Comparison of ENCODE assay signal across 8 mouse cellular contexts in the genomic region with DNA sequence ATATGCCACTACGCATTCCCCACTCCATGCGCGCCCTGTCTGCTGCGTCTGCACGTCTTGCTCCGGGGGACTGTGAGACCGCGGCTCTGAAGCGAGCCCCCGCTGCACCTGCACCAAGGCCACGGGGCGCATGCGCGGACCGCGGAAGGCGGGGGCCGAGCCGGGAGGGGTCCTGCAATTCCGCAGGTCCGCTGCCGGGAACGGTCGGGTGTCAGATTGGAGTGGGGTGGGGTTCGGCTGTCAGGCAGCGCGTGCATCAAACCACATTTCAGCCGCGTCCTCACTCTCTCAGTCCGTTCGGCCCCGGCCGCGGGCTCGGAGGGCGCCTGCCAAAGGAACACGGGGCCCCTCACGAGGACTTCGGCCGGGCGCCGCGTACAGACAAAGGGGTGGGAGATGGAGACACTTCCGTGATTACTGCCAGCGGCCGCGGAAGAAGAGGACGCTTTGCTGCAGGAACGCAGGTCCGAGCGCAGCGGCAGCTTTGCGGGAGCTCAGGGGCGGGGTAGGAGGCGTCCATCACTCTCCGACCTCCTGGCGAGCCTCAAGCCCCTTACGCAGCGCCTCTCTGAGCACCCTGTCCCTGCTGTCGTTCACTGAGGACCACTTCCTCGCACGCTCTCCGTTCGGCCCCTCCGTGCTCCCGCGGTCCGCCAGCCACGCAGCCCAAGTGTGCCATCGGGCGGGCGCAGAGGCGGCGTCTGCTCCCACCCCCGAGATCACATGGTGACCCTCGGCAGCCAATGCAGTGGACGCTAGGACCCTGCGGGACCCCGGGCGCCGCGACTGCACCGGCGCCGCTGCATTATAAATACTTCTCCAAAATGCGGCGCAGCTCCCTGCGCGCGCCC. TPM values are rescaled to one million over a fixed set of nuclear protein-coding genes. Genes with fewer than 3 reads are reported as not detected.
A peak's percentile ranks its signal among the peaks of the same experiment; 100 is the strongest.
DNase-seq lines count a peak whose midpoint lies in the region; ATAC-seq and TF ChIP-seq lines count a peak whose summit lies in the region.

A gene (plus strand): TSS at position 142 of the 851 bp plus-strand sequence.

- peak within 1 kb of the TSS; percentile 88 for H3K4me2 ChIP-seq in forebrain, embryonic 12.5 days
- H3K4me2 ChIP-seq in hindbrain, embryonic 11.5 days (replicated peaks; ENCODE audit: low read depth, low read length), result peak within 1 kb of the TSS; percentile 92

- H3K9me3 ChIP-seq in ES-E14 (ENCODE audit: control insufficient read depth, insufficient read depth, low read depth, low read length), result no peaks in the 10 kb centered on the region
- no peaks in the 10 kb centered on the region for H3K9me3 ChIP-seq in forebrain, embryonic 12.5 days
- H3K9me3 ChIP-seq in hindbrain, embryonic 11.5 days (ENCODE audit: control insufficient read depth, low read length), result no peaks in the 10 kb centered on the region

- peak within 1 kb of the TSS; percentile 70 to 79 for H3K4me3 ChIP-seq in ES-E14 (ENCODE audit: insufficient read depth in 1 of 2, low read depth in 1 of 2, low read length in 2 of 2, poor library complexity in 1 of 2, severe bottlenecking in 1 of 2)
- peak within 1 kb of the TSS; percentile 82 for H3K4me3 ChIP-seq in forebrain, embryonic 12.5 days (replicated peaks)
- peak within 1 kb of the TSS; percentile 62 for H3K4me3 ChIP-seq in hindbrain, embryonic 11.5 days (ENCODE audit: low read depth, low read length)

- peaks cover 28% of the 10 kb centered on the region for H3K27me3 ChIP-seq in forebrain, embryonic 12.5 days
- H3K27me3 ChIP-seq in hindbrain, embryonic 11.5 days (ENCODE audit: control insufficient read depth, insufficient read depth, low read length), result no peaks in the 10 kb centered on the region

- DNase-seq in ES-E14 (ENCODE audit: low read depth, low spot score), result no peak
- DNase-seq in brain, embryonic 18.5 days (ENCODE audit: low read depth, low spot score), result peak; percentile 83
- peak; percentile 90 for DNase-seq in hindbrain, embryonic 11.5 days (ENCODE audit: low spot score)
- DNase-seq in left cerebral cortex, postnatal 10 days (ENCODE audit: extremely low spot score in 1 of 2, low spot score in 2 of 2), result peak; percentile 88 to 90
- DNase-seq in mesoderm, embryonic 11.5 days (ENCODE audit: low read depth, low spot score), result peak; percentile 88
- DNase-seq in spleen, postnatal 10 days (ENCODE audit: low spot score in 2 of 2), result peak; percentile 37 to 58
- DNase-seq in gastrocnemius, postnatal 14 days, result no peak

- peak within 1 kb of the TSS; percentile 77 for H3K9ac ChIP-seq in ES-E14 (ENCODE audit: insufficient read depth, low read depth, low read length, poor library complexity, severe bottlenecking)
- H3K9ac ChIP-seq in forebrain, embryonic 12.5 days, result peak within 1 kb of the TSS; percentile 88
- peak within 1 kb of the TSS; percentile 78 for H3K9ac ChIP-seq in hindbrain, embryonic 11.5 days (ENCODE audit: low read depth, low read length)

- H3K4me1 ChIP-seq in ES-E14 (ENCODE audit: control insufficient read depth in 2 of 2, insufficient read depth in 2 of 2, low read length in 2 of 2, poor library complexity in 1 of 2), result peaks cover 0 to 2% of the 10 kb centered on the region in 2 experiments; a peak in 1 of 4 replicates
- peaks cover 35% of the 10 kb centered on the region for H3K4me1 ChIP-seq in forebrain, embryonic 12.5 days
- H3K4me1 ChIP-seq in hindbrain, embryonic 11.5 days (replicated peaks; ENCODE audit: control insufficient read depth, insufficient read depth, low read length), result peaks cover 8% of the 10 kb centered on the region; the same call in 1 of the 2 replicates

- intact Hi-C loops in left cerebral cortex, postnatal 10 days (cut with DNase I), result no loop called here
- intact Hi-C loops in gastrocnemius, postnatal 14 days (cut with DNase I; ENCODE audit: low total_unique reads), result no loop called here

- in situ Hi-C loops in ES-E14 (cut with MboI; ENCODE audit: low sequenced_read_pairs in 2 of 2, unreplicated experiment in 2 of 2), result no loop called here

- peak; percentile 88 for ATAC-seq in forebrain, embryonic 12.5 days (ENCODE audit: low FRiP score)
- peak; percentile 88 for ATAC-seq in hindbrain, embryonic 11.5 days (ENCODE audit: low FRiP score)

- H3K27ac ChIP-seq in ES-E14 (ENCODE audit: insufficient read depth, low read depth, low read length, poor library complexity, severe bottlenecking), result no peak within 1 kb of the TSS
- peak within 1 kb of the TSS; percentile 97 for H3K27ac ChIP-seq in forebrain, embryonic 12.5 days
- H3K27ac ChIP-seq in hindbrain, embryonic 11.5 days (ENCODE audit: low read depth, low read length), result peak within 1 kb of the TSS; percentile 96

- under 1% methylated on average over 88 of the region's 90 CpGs for WGBS in forebrain, embryonic 12.5 days
- WGBS in hindbrain, embryonic 11.5 days, result under 1% methylated on average over 88 of the region's 90 CpGs

- no peaks in the 10 kb centered on the region; the same call in 1 of the 2 replicates for H3K36me3 ChIP-seq in ES-E14 (ENCODE audit: control insufficient read depth, insufficient read depth, low read length, poor library complexity, severe bottlenecking)
- H3K36me3 ChIP-seq in forebrain, embryonic 12.5 days (replicated peaks), result peaks cover 10% of the 10 kb centered on the region
- no peaks in the 10 kb centered on the region for H3K36me3 ChIP-seq in hindbrain, embryonic 11.5 days (ENCODE audit: control insufficient read depth, insufficient read depth, low read length)

TF ChIP-seq in ES-E14, 5 proteins besides CTCF, POLR2A, EP300 and RAD21:
- TF ChIP-seq HCFC1 (IDR thresholded peaks at IDR 0.05; ENCODE audit: borderline replicate concordance, insufficient read depth, low read length) (no peak), ZC3H11A (IDR thresholded peaks at IDR 0.05; ENCODE audit: borderline replicate concordance, low read depth, low read length) (no peak), CHD2 (IDR thresholded peaks at IDR 0.05; ENCODE audit: low read depth, low read length) (no peak), MAFK (IDR thresholded peaks at IDR 0.05; ENCODE audit: insufficient read depth, low read depth, low read length) (no peak), ZNF384 (IDR thresholded peaks at IDR 0.05; ENCODE audit: low read depth, low read length) (no peak)
TF ChIP-seq in ES-E14: peak in this region for 0.

RNA-seq across cellular contexts. Expression of the gene that starts here (rescaled TPM):
- 3.3 and 6.1 TPM in 2 replicates for total RNA-seq in ES-E14 (2012; rRNA removed)
- polyA plus RNA-seq in forebrain, embryonic 12.5 days (2016; fragmentation: Nextera tagmentation; extraction: Ambion mirVana), result 2.4 and 3.1 TPM in 2 replicates
- 1.2 and 1.4 TPM in 2 replicates for polyA plus RNA-seq in hindbrain, embryonic 11.5 days (2014; fragmentation: Nextera tagmentation; extraction: Ambion mirVana)
- total RNA-seq in left cerebral cortex, postnatal 10 days (2021), result 10 to 100 TPM; 76.4 to 77.9 TPM
- total RNA-seq in gastrocnemius, postnatal 14 days (2021), result under 1 TPM; 0.16 to 0.29 TPM

Comparison
In these comparisons a context has a peak if more than half of its experiments do, and no peak if none do; other contexts are left out.
1. RNA of the gene that starts here (total RNA-seq): 76.4 to 77.9 TPM in left cerebral cortex, postnatal 10 days; 3.3 to 6.1 TPM in ES-E14 and 0.16 to 0.29 TPM in gastrocnemius, postnatal 14 days; every median in the first group is over 10 times any median in the second.
2. DNase-seq: peak in brain, embryonic 18.5 days (single experiment), hindbrain, embryonic 11.5 days (single experiment), left cerebral cortex, postnatal 10 days (2 of 2), mesoderm, embryonic 11.5 days (single experiment) and spleen, postnatal 10 days (2 of 2); none in ES-E14 (single experiment) and gastrocnemius, postnatal 14 days (single experiment).
3. Peak in every context shown above with its lines, with median percentiles within 50 percentile points of each other: H3K4me3 ChIP-seq and H3K9ac ChIP-seq.